Mouse (Mus musculus) thymus, postnatal 4 days (tissue): ENCODE results near the gene Mustn1.
A peak's percentile ranks its signal among the peaks of the same experiment; 100 is the strongest.

Source experiments
- DNase-seq: peaks from one replicate; pipeline ENCODE4 v3.0.0; 2021

Gene Mustn1

GRCm38 (mm10) chr14:30880811-30881717, 2.1 kb downstream of the Mustn1 start:
- DNase-seq: peak; percentile 74

- DNase-seq: no peak
Observed at GRCm38 (mm10) chr14:30881718-30882108, 2.7 kb downstream of the Mustn1 start.

- DNase-seq: no peak
Observed at GRCm38 (mm10) chr14:30885298-30885697, 6.3 kb downstream of the Mustn1 start.

- DNase-seq: no peak
Observed at GRCm38 (mm10) chr14:30886204-30886603, 7.2 kb downstream of the Mustn1 start, which contains the start of gene Itih4. Itih4 (plus strand) TSS chr14:30886476.

GRCm38 (mm10) chr14:30888271-30888732, 9.3 kb downstream of the Mustn1 start:
- peak; percentile 45 for DNase-seq

GRCm38 (mm10) chr14:30899972-30900371, 21.0 kb downstream of the Mustn1 start:
- DNase-seq: no peak

- DNase-seq: no peak
Observed at GRCm38 (mm10) chr14:30902628-30903027, 23.6 kb downstream of the Mustn1 start.

- no peak for DNase-seq
Observed at GRCm38 (mm10) chr14:30903036-30903435, 24.0 kb downstream of the Mustn1 start.

GRCm38 (mm10) chr14:30904307-30904706, 25.3 kb downstream of the Mustn1 start:
- DNase-seq: no peak

- DNase-seq: no peak
Observed at GRCm38 (mm10) chr14:30906001-30906400, 27.0 kb downstream of the Mustn1 start.

GRCm38 (mm10) chr14:30907814-30908265, 28.8 kb downstream of the Mustn1 start:
- no peak for DNase-seq

- no peak for DNase-seq
Observed at GRCm38 (mm10) chr14:30911141-30911540, 32.1 kb downstream of the Mustn1 start.

GRCm38 (mm10) chr14:30912641-30913040, 33.6 kb downstream of the Mustn1 start:
- no peak for DNase-seq

GRCm38 (mm10) chr14:30913404-30913803, 34.4 kb downstream of the Mustn1 start:
- no peak for DNase-seq

GRCm38 (mm10) chr14:30916516-30916915, 37.5 kb downstream of the Mustn1 start:
- DNase-seq: no peak

GRCm38 (mm10) chr14:30922053-30922670, 43.2 kb downstream of the Mustn1 start:
- DNase-seq: no peak

GRCm38 (mm10) chr14:30923375-30924105, 44.5 kb downstream of the Mustn1 start, which contains the start of gene Itih3:
Itih3 (minus strand) TSS chr14:30923760.
- no peak for DNase-seq

GRCm38 (mm10) chr14:30925492-30925891, 46.5 kb downstream of the Mustn1 start:
- no peak for DNase-seq

GRCm38 (mm10) chr14:30930386-30930785, 51.4 kb downstream of the Mustn1 start:
- no peak for DNase-seq
